Mouse (Mus musculus): ENCODE measurements around the gene Ndufc1.

- no peak for TF ChIP-seq CTCF (conservative IDR thresholded peaks at IDR 0.05; ENCODE audit: low read length)
- no peak for TF ChIP-seq NANOG (IDR thresholded peaks at IDR 0.05; ENCODE audit: borderline replicate concordance, low read length)
Measured at GRCm38 (mm10) chr3:51421921-51422320, 13.1 kb upstream of the Ndufc1 start.

All from E14TG2a.4 (cell line).